Mouse (Mus musculus): ENCODE data around the gene Cobl. TPM values are rescaled to one million over a fixed set of nuclear protein-coding genes. Genes with fewer than 3 reads are reported as not detected.

The Cobl gene
- total and polyA plus RNA-seq, 2 experiments from 2014 or later, result 11.4 to 17.8 TPM

GRCm38 (mm10) chr11:12234876-12235275 lies 229.9 kb downstream of the Cobl start:
- Histone ChIP-seq H3K9ac (replicated peaks; ENCODE audit: low read length) (no peak overlapping the region), H3K4me3 (ENCODE audit: low read length) (no peak overlapping the region), H3K27ac (no peak overlapping the region), H3K36me3 (ENCODE audit: insufficient read depth, low read length) (no peaks in the 10 kb centered on the region), H3K9me3 (ENCODE audit: low read length) (no peaks in the 10 kb centered on the region), H3K27me3 (ENCODE audit: insufficient read depth, low read length) (peaks cover 18% of the 10 kb centered on the region; the same call in 1 of the 2 replicates), H3K4me2 (ENCODE audit: low read depth, low read length) (no peak overlapping the region), H3K4me1 (ENCODE audit: insufficient read depth, low read length) (peaks cover 16% of the 10 kb centered on the region)
- no peak for DNase-seq (ENCODE audit: low spot score)
- ATAC-seq, result no peak
- WGBS, result 83% methylated on average over 4 of the region's 4 CpGs
- no peak for TF ChIP-seq CTCF (IDR thresholded peaks at IDR 0.05; ENCODE audit: low read depth)

- DNase-seq (ENCODE audit: low spot score) (no peak), ATAC-seq (no peak)
- Histone ChIP-seq H3K27ac (no peak overlapping the region), H3K27me3 (ENCODE audit: insufficient read depth, low read length) (peaks cover 18% of the 10 kb centered on the region; the same call in 1 of the 2 replicates), H3K4me1 (ENCODE audit: insufficient read depth, low read length) (peaks cover 20% of the 10 kb centered on the region), H3K4me3 (ENCODE audit: low read length) (no peak overlapping the region), H3K9me3 (ENCODE audit: low read length) (no peaks in the 10 kb centered on the region), H3K36me3 (ENCODE audit: insufficient read depth, low read length) (no peaks in the 10 kb centered on the region), H3K4me2 (ENCODE audit: low read depth, low read length) (no peak overlapping the region), H3K9ac (replicated peaks; ENCODE audit: low read length) (no peak overlapping the region)
- TF ChIP-seq CTCF (IDR thresholded peaks at IDR 0.05; ENCODE audit: low read depth), result no peak
- 73% methylated on average over 1 of the region's 1 CpGs for WGBS
Measured at GRCm38 (mm10) chr11:12234126-12234525, 230.6 kb downstream of the Cobl start.

GRCm38 (mm10) chr11:12232743-12233125 lies 232.0 kb downstream of the Cobl start:
- no peaks in the 10 kb centered on the region for H3K36me3 ChIP-seq (ENCODE audit: insufficient read depth, low read length)
- peaks cover 20% of the 10 kb centered on the region for H3K4me1 ChIP-seq (ENCODE audit: insufficient read depth, low read length)
- DNase-seq (ENCODE audit: low spot score) (peak; percentile 49), ATAC-seq (no peak)
- WGBS, result 32% methylated on average over 3 of the region's 3 CpGs
- H3K4me3 ChIP-seq (ENCODE audit: low read length), result no peak overlapping the region
- H3K27ac ChIP-seq, result 0 out of 2 replicates have a peak overlapping the region, but pooled peaks have one; percentile 56
- H3K9me3 ChIP-seq (ENCODE audit: low read length), result no peaks in the 10 kb centered on the region
- H3K9ac ChIP-seq (replicated peaks; ENCODE audit: low read length), result no peak overlapping the region
- peaks cover 13% of the 10 kb centered on the region; the same call in 1 of the 2 replicates for H3K27me3 ChIP-seq (ENCODE audit: insufficient read depth, low read length)
- H3K4me2 ChIP-seq (ENCODE audit: low read depth, low read length), result no peak overlapping the region
- no peak for TF ChIP-seq CTCF (IDR thresholded peaks at IDR 0.05; ENCODE audit: low read depth)

GRCm38 (mm10) chr11:12232041-12232742 lies 232.6 kb downstream of the Cobl start:
- Histone ChIP-seq H3K36me3 (ENCODE audit: insufficient read depth, low read length) (no peaks in the 10 kb centered on the region), H3K9me3 (ENCODE audit: low read length) (no peaks in the 10 kb centered on the region), H3K9ac (replicated peaks; ENCODE audit: low read length) (no peak overlapping the region), H3K4me1 (ENCODE audit: insufficient read depth, low read length) (peaks cover 20% of the 10 kb centered on the region), H3K27me3 (ENCODE audit: insufficient read depth, low read length) (peaks cover 13% of the 10 kb centered on the region; the same call in 1 of the 2 replicates), H3K27ac (peak overlapping the region; percentile 56; the same call in 1 of the 2 replicates), H3K4me3 (ENCODE audit: low read length) (no peak overlapping the region), H3K4me2 (ENCODE audit: low read depth, low read length) (peak overlapping the region; percentile 28; the same call in 1 of the 2 replicates)
- 39% methylated on average over 10 of the region's 10 CpGs for WGBS
- ATAC-seq (peak; percentile 39), DNase-seq (ENCODE audit: low spot score) (peak; percentile 79)
- TF ChIP-seq CTCF (IDR thresholded peaks at IDR 0.05; ENCODE audit: low read depth), result peak; percentile 20; the same call in 1 of the 2 replicates

- Histone ChIP-seq H3K4me1 (ENCODE audit: insufficient read depth, low read length) (peaks cover 20% of the 10 kb centered on the region), H3K36me3 (ENCODE audit: insufficient read depth, low read length) (no peaks in the 10 kb centered on the region), H3K4me2 (ENCODE audit: low read depth, low read length) (peak overlapping the region; percentile 28; the same call in 1 of the 2 replicates), H3K9me3 (ENCODE audit: low read length) (no peaks in the 10 kb centered on the region), H3K9ac (replicated peaks; ENCODE audit: low read length) (no peak overlapping the region), H3K27me3 (ENCODE audit: insufficient read depth, low read length) (peaks cover 13% of the 10 kb centered on the region; the same call in 1 of the 2 replicates), H3K27ac (peak overlapping the region; percentile 56; the same call in 1 of the 2 replicates), H3K4me3 (ENCODE audit: low read length) (no peak overlapping the region)
- TF ChIP-seq CTCF (IDR thresholded peaks at IDR 0.05; ENCODE audit: low read depth), result no peak
- ATAC-seq (peak; percentile 93), DNase-seq (ENCODE audit: low spot score) (peak; percentile 91)
- WGBS, result 37% methylated on average over 6 of the region's 6 CpGs
Measured at GRCm38 (mm10) chr11:12231481-12232035, 233.2 kb downstream of the Cobl start.

- H3K36me3 ChIP-seq (ENCODE audit: insufficient read depth, low read length), result no peaks in the 10 kb centered on the region
- 36% methylated on average over 7 of the region's 7 CpGs for WGBS
- H3K4me3 ChIP-seq (ENCODE audit: low read length), result no peak overlapping the region
- H3K9me3 ChIP-seq (ENCODE audit: low read length), result no peaks in the 10 kb centered on the region
- DNase-seq (ENCODE audit: low spot score), result peak; percentile 59
- no peak overlapping the region for H3K4me2 ChIP-seq (ENCODE audit: low read depth, low read length)
- TF ChIP-seq CTCF (IDR thresholded peaks at IDR 0.05; ENCODE audit: low read depth), result peak; percentile 33
- no peak overlapping the region for H3K27ac ChIP-seq
- peaks cover 15% of the 10 kb centered on the region for H3K27me3 ChIP-seq (ENCODE audit: insufficient read depth, low read length)
- peaks cover 20% of the 10 kb centered on the region for H3K4me1 ChIP-seq (ENCODE audit: insufficient read depth, low read length)
- ATAC-seq, result 0 out of 2 replicates have a peak, but pooled peaks have one; percentile 25
- H3K9ac ChIP-seq (replicated peaks; ENCODE audit: low read length), result no peak overlapping the region
Measured at GRCm38 (mm10) chr11:12229411-12229810, 235.3 kb downstream of the Cobl start.
